In the genomic region with DNA sequence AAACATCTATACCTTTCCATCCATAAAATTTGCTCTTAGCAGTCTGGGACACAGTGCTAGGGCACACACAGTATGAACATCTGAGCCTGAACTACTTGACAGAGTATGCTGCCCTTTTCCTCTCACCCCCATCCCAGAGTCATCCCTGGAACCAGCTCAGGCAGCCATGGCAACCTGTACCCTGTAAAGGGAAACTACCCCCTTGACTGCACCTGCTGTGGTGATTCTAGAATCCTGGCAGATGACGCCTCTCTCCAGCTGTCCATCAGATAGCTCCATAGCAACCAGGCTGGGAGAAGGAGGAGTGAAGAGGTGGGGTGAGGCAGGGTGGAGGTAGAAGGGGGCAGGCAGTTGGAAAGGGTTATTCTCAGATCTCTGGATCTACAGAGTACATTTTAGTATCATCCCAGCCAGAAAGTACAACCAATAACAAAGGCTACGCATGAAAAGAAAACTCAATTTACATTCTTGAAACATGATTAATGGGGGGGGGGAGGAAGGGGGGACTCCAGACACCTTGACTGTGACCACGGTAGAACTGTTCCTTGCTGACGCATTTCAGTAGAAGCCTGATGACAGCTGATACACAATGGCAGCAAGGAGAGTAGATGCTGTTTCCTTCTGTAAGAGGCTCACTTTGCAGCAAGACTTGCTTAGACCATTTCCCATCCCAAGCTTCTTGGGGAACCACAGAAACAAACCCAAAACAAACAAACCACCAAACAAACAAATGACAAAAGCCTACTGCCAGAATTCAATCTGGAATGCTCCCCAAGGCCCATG, we compare ENCODE assay signal across 9 mouse cellular contexts.
A peak's percentile ranks its signal among the peaks of the same experiment; 100 is the strongest.
DNase-seq lines count a peak whose midpoint lies in the region; ATAC-seq and TF ChIP-seq lines count a peak whose summit lies in the region.
"Had no signal": no experiment of that assay in that cellular context is flagged by ENCODE, and none has a peak within 500 bp of the region (broad histone marks: within the 10 kb centered on the region; RNA-seq: fewer than 3 reads in every experiment).

No protein-coding gene starts in this region.

- WGBS in embryonic facial prominence, embryonic 15.5 days: 44% methylated on average over 4 of the region's 4 CpGs

- no peaks in the 10 kb centered on the region for H3K9me3 ChIP-seq in embryonic facial prominence, embryonic 15.5 days (replicated peaks)
- H3K9me3 ChIP-seq: G1E had no signal

- no peak overlapping the region for H3K4me3 ChIP-seq in embryonic facial prominence, embryonic 15.5 days (replicated peaks)
- H3K4me3 ChIP-seq in layer of hippocampus, adult 2 months: no peak overlapping the region

- H3K9ac ChIP-seq in embryonic facial prominence, embryonic 15.5 days: no peak overlapping the region

- H3K36me3 ChIP-seq in embryonic facial prominence, embryonic 15.5 days: no peaks in the 10 kb centered on the region
- H3K36me3 ChIP-seq: G1E had no signal

- no peak overlapping the region for H3K27ac ChIP-seq in embryonic facial prominence, embryonic 15.5 days (replicated peaks)
- H3K27ac ChIP-seq in layer of hippocampus, adult 2 months: peak overlapping the region; percentile 67

- H3K4me1 ChIP-seq in embryonic facial prominence, embryonic 15.5 days: no peaks in the 10 kb centered on the region

- H3K27me3 ChIP-seq in embryonic facial prominence, embryonic 15.5 days: no peaks in the 10 kb centered on the region

- TF ChIP-seq CTCF in layer of hippocampus, adult 2 months (conservative IDR thresholded peaks at IDR 0.05): no peak

- H3K4me2 ChIP-seq in embryonic facial prominence, embryonic 15.5 days (replicated peaks): no peak overlapping the region

- DNase-seq in layer of hippocampus, adult 11-12 months (ENCODE audit: low spot score): peak; percentile 58
- DNase-seq in layer of hippocampus, adult 9-10 months (ENCODE audit: low spot score): no peak
- peak; percentile 72 to 74 for DNase-seq in layer of hippocampus, adult 2 months (ENCODE audit: low spot score in 2 of 2)
- peak; percentile 78 for DNase-seq in retina, postnatal 1 day
- no peak for DNase-seq in thymus, postnatal 10 days (ENCODE audit: low spot score in 2 of 2)
- DNase-seq in cerebellum, adult 9-10 months: no peak

- ATAC-seq in embryonic facial prominence, embryonic 15.5 days (ENCODE audit: insufficient number of reproducible peaks, low FRiP score, low TSS enrichment, low read depth): peak; percentile 76
- ATAC-seq in megakaryocyte, adult 5-6 weeks (ENCODE audit: poor library complexity, severe bottlenecking): no peak

Comparison
In these comparisons a context has a peak if more than half of its experiments do, and no peak if none do; other contexts are left out.
1. DNase-seq: peak in layer of hippocampus, adult 11-12 months (single experiment), layer of hippocampus, adult 2 months (2 of 2) and retina, postnatal 1 day (single experiment); none in layer of hippocampus, adult 9-10 months (single experiment), thymus, postnatal 10 days (0 of 2) and cerebellum, adult 9-10 months (single experiment).